Mouse (Mus musculus) hindbrain, embryonic 16.5 days (tissue): ENCODE data around the gene 4930563M21Rik. TPM values are rescaled to one million over a fixed set of nuclear protein-coding genes. Genes with fewer than 3 reads are reported as not detected.

ENCODE experiments used
- ATAC-seq: fragments of 200-750 bp; cut with Nextera tagmentation; 2 replicates; pipeline ENCODE4 v1.8.0; 2017; ENCODE audit warnings: moderate TSS enrichment, moderate library complexity
- H3K27ac ChIP-seq: fragments of 300-500 bp; sonication (generic); 2 replicates; pipeline ENCODE4 v1.5.1; 2014; ENCODE audit warnings: low read depth, mild to moderate bottlenecking, control low read depth, low read length, moderate library complexity
- H3K27me3 ChIP-seq: fragments of 300-500 bp; sonication (generic); replicated peaks from 2 replicates; pipeline ENCODE4 v1.6.1; 2014; ENCODE audit warnings: low read length; ENCODE audit not compliant: control insufficient read depth, insufficient read depth
- H3K36me3 ChIP-seq: fragments of 300-500 bp; sonication (generic); 2 replicates; pipeline ENCODE4 v1.6.1; 2014; ENCODE audit warnings: mild to moderate bottlenecking, low read length, moderate library complexity, mixed read lengths; ENCODE audit not compliant: control insufficient read depth, insufficient read depth
- H3K4me1 ChIP-seq: fragments of 300-500 bp; sonication (generic); 2 replicates; pipeline ENCODE4 v1.6.1; 2014; ENCODE audit warnings: low read depth, low read length; ENCODE audit not compliant: control insufficient read depth, insufficient read depth
- H3K4me2 ChIP-seq: fragments of 300-500 bp; sonication (generic); 2 replicates; pipeline ENCODE4 v1.6.1; 2014; ENCODE audit warnings: mild to moderate bottlenecking, low read length, control low read depth, moderate library complexity
- H3K4me3 ChIP-seq: fragments of 300-500 bp; sonication (generic); 2 replicates; pipeline ENCODE4 v1.5.1; 2014; ENCODE audit warnings: mild to moderate bottlenecking, low read length, control low read depth, moderate library complexity
- H3K9ac ChIP-seq: fragments of 300-500 bp; sonication (generic); 2 replicates; pipeline ENCODE4 v1.6.1; 2014; ENCODE audit warnings: low read depth, mild to moderate bottlenecking, control low read depth, low read length, moderate library complexity
- H3K9me3 ChIP-seq: fragments of 300-500 bp; sonication (generic); 2 replicates; pipeline ENCODE4 v1.6.1; 2014; ENCODE audit warnings: mild to moderate bottlenecking, low read length, moderate library complexity; ENCODE audit not compliant: control insufficient read depth
- WGBS: fragments of 180-500 bp; shearing (Covaris S2); extraction: QIAGEN DNeasy Blood & Tissue Kit; methylation state at CpG from one replicate; pipeline ENCODE4 v1.1.7; 2014; 5-methylcytosine and 5-hydroxymethylcytosine counted together
- polyA plus RNA-seq: library from polyadenylated mRNA; unstranded; fragments of >200 nt; fragmentation: Nextera tagmentation; extraction: Ambion mirVana; gene quantifications from 2 replicates; pipeline ENCODE4 v1.2.1, GENCODE M21; 2015

The 4930563M21Rik gene
- polyA plus RNA-seq, 1 experiment from 2014 or later = not detected

DNA sequence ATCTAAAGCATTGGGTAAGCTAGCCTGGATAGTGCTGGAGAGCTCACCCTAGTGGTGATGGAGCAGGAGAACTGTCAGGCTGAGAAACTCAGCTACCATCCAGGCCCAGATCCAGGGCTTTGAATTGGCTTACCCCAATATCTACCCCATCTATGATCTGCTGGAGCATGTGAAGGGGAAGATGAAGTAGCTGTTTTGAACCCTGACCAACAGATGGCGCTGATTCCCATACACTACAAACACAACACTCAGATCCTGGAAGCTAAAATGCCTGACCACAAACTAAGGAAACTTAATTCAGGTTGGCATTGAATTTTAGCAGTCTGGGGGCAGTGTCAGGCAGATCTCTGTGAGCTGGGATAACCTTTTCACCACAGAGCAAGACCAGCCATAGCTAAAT, 63.5 kb downstream of the 4930563M21Rik start:
- no peaks in the 10 kb centered on the region for H3K4me1 ChIP-seq
- H3K4me2 ChIP-seq = no peak overlapping the region
- no peaks in the 10 kb centered on the region for H3K36me3 ChIP-seq
- 27% methylated on average over 1 of the region's 1 CpGs for WGBS
- no peaks in the 10 kb centered on the region for H3K27me3 ChIP-seq
- H3K9ac ChIP-seq = no peak overlapping the region
- H3K27ac ChIP-seq = no peak overlapping the region
- ATAC-seq = no peak
- H3K9me3 ChIP-seq = no peaks in the 10 kb centered on the region
- no peak overlapping the region for H3K4me3 ChIP-seq

DNA sequence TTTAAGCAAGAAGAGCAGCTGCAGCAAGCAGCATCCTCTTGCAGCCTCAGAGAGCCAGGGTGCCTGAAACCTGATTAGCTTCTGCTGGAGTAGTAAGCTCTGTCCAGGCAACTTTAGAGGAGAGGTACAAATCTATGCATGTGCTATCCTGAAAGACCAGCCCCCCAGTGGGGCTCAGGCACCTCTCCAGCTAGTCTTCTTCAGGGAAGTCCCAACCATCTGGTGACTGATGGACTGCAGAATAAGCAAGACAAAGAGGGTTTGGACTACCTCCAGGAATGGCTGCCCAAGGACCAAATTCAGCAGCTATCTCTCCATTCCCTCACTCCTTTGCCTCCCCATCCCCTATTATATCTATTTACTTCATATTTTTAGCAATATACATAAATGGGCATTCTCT, 69.0 kb downstream of the 4930563M21Rik start:
- no peaks in the 10 kb centered on the region for H3K36me3 ChIP-seq

GRCm38 (mm10) chr9:55938618-55938985, 71.7 kb downstream of the 4930563M21Rik start:
- Histone ChIP-seq H3K4me2 (peak overlapping the region; percentile 82), H3K9ac (peak overlapping the region; percentile 87)

More for the DNA sequence above, 69.0 kb downstream of the 4930563M21Rik start:
- ATAC-seq = no peak
- no peak overlapping the region for H3K4me2 ChIP-seq
- no peak overlapping the region for H3K9ac ChIP-seq
- peaks cover 6% of the 10 kb centered on the region for H3K4me1 ChIP-seq
- H3K27ac ChIP-seq = no peak overlapping the region
- no peaks in the 10 kb centered on the region for H3K27me3 ChIP-seq
- H3K9me3 ChIP-seq = no peaks in the 10 kb centered on the region
- H3K4me3 ChIP-seq = no peak overlapping the region

GRCm38 (mm10) chr9:55937664-55938617, 72.4 kb downstream of the 4930563M21Rik start, which contains the start of gene Scaper:
Gene Scaper (minus strand): TSS chr9:55938119.
- Histone ChIP-seq H3K9ac (peak within 1 kb of the TSS; percentile 87), H3K27me3 (no peaks in the 10 kb centered on the region), H3K4me2 (peak within 1 kb of the TSS; percentile 82), H3K4me3 (peak within 1 kb of the TSS; percentile 77), H3K36me3 (no peaks in the 10 kb centered on the region), H3K27ac (peak within 1 kb of the TSS; percentile 92), H3K4me1 (peaks cover 6% of the 10 kb centered on the region), H3K9me3 (no peaks in the 10 kb centered on the region)
- under 1% methylated on average over 60 of the region's 60 CpGs for WGBS
- peak; percentile 97 for ATAC-seq

More at GRCm38 (mm10) chr9:55938618-55938985, 71.7 kb downstream of the 4930563M21Rik start:
- WGBS = 64% methylated on average over 6 of the region's 6 CpGs
- H3K9me3 ChIP-seq = no peaks in the 10 kb centered on the region
- no peak for ATAC-seq
- peaks cover 6% of the 10 kb centered on the region for H3K4me1 ChIP-seq
- peak overlapping the region; percentile 77 for H3K4me3 ChIP-seq
- H3K27ac ChIP-seq = no peak overlapping the region
- H3K27me3 ChIP-seq = no peaks in the 10 kb centered on the region
- H3K36me3 ChIP-seq = no peaks in the 10 kb centered on the region

DNA sequence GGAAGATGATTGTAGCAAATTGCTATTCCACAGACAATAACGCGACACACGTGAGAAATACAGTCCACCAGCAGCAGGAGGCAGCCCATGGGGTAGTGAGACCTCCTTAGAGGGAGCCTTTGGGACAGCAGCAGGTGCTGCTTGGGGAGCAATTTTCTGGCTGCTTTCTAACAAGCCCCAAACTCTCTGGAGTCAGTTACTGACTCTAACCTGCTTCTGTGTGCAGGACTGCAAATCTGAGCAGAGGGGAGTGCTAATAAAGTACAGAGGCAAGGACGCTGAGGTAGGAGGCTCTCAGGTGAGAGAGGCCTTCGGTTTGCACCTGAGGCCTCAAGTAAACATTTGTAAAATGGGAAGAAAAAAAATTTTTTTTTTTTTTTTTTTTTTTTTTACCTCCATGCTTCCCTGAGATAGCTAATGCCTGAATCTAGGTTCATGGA, 73.1 kb downstream of the 4930563M21Rik start:
- Histone ChIP-seq H3K4me2 (peak overlapping the region; percentile 82), H3K27me3 (no peaks in the 10 kb centered on the region), H3K4me3 (peak overlapping the region; percentile 77), H3K9ac (peak overlapping the region; percentile 87), H3K4me1 (peaks cover 6% of the 10 kb centered on the region), H3K36me3 (no peaks in the 10 kb centered on the region), H3K27ac (peak overlapping the region; percentile 92), H3K9me3 (no peaks in the 10 kb centered on the region)
- WGBS = 28% methylated on average over 5 of the region's 5 CpGs
- ATAC-seq = peak; percentile 15; the same call in 1 of the 2 replicates

GRCm38 (mm10) chr9:55932482-55932881, 77.9 kb downstream of the 4930563M21Rik start:
- Histone ChIP-seq H3K27me3 (no peaks in the 10 kb centered on the region), H3K4me2 (no peak overlapping the region), H3K4me1 (peaks cover 2% of the 10 kb centered on the region; the same call in 1 of the 2 replicates), H3K36me3 (no peaks in the 10 kb centered on the region), H3K9ac (no peak overlapping the region), H3K9me3 (no peaks in the 10 kb centered on the region), H3K27ac (no peak overlapping the region), H3K4me3 (no peak overlapping the region)
- 83% methylated on average over 1 of the region's 1 CpGs for WGBS
- no peak for ATAC-seq

DNA sequence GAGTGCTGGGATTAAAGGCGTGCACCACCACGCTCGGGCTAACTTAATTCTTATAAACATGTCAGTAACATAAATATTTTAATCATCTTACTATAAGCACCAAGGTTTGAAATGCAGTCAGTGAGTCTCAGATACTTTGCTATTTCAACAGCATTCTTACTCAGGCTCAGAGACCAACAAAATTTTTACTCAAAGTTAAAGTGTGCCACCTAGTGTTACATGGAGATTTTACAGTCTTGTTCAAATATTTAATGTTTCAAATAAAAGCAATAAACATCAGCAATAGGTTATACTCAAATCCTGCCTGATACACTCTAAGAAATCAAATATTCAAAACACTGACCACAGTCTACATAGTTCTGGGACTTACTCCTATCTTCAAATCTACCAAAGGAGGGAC, 91.8 kb downstream of the 4930563M21Rik start:
- no peaks in the 10 kb centered on the region for H3K27me3 ChIP-seq
- no peaks in the 10 kb centered on the region for H3K36me3 ChIP-seq
- no peaks in the 10 kb centered on the region for H3K9me3 ChIP-seq
- H3K9ac ChIP-seq = no peak overlapping the region
- H3K4me3 ChIP-seq = no peak overlapping the region
- no peak overlapping the region for H3K4me2 ChIP-seq
- no peak overlapping the region for H3K27ac ChIP-seq
- H3K4me1 ChIP-seq = no peaks in the 10 kb centered on the region
- 0 out of 2 replicates have a peak, but pooled peaks have one; percentile 27 for ATAC-seq
- WGBS = 66% methylated on average over 3 of the region's 3 CpGs

GRCm38 (mm10) chr9:55916751-55917150, 93.6 kb downstream of the 4930563M21Rik start:
- Histone ChIP-seq H3K4me2 (no peak overlapping the region), H3K4me1 (no peaks in the 10 kb centered on the region), H3K27ac (no peak overlapping the region), H3K27me3 (no peaks in the 10 kb centered on the region), H3K4me3 (no peak overlapping the region), H3K9me3 (no peaks in the 10 kb centered on the region), H3K9ac (no peak overlapping the region), H3K36me3 (no peaks in the 10 kb centered on the region)
- no peak for ATAC-seq
